Mouse (Mus musculus) T-helper 2 cell (primary cell): ENCODE data around the gene Gm20388.

Source experiments
- in situ Hi-C: fragments of 300-600 bp; cut with MboI, MseI; formaldehyde crosslinking; loops from one replicate; pipeline ENCODE4 v1.15.1; 2025; ENCODE audit warnings: high pct_unique_total_duplicates

Gene Gm20388

DNA sequence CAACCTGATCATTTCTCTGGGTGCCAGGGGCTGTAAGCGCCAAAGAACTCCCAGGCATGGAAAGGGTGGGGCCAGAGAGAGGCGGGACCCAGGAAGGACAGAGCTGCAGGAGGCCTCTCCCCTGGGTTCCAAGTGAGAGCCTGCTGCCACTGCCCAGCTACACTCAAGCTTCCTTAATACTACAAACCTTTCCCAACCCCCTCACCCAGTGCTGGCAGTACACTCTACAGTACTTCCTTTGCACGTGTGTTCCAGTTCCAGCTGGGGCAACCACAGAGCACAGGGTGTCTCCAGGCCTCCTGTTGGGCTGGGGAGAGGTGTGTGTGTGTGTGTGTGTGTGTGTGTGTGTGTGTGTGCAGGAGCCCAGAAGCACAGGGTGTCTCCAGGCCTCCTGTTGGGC is 374.4 kb downstream of the Gm20388 start:
- in situ Hi-C loops: no loop called here

DNA sequence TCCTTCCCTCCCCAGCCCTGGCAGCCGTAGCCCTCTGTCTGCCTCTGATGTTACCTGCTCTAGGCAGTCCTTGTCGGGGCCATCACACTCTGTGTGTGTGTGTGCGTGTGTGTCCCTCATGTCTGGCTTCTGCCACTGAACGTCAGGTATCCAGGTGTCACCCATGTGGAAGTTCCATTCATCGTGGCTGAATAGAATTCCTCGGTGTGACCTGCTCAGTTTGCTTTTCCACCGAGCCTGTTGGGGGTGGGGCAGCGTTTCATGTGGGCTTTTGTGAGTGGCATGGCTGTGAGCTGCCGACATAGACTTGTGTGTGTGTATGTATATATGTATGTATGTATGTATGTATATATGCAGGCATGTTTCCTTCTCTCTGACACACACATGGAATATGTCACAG is 375.2 kb downstream of the Gm20388 start:
- in situ Hi-C loops: no loop called here

DNA sequence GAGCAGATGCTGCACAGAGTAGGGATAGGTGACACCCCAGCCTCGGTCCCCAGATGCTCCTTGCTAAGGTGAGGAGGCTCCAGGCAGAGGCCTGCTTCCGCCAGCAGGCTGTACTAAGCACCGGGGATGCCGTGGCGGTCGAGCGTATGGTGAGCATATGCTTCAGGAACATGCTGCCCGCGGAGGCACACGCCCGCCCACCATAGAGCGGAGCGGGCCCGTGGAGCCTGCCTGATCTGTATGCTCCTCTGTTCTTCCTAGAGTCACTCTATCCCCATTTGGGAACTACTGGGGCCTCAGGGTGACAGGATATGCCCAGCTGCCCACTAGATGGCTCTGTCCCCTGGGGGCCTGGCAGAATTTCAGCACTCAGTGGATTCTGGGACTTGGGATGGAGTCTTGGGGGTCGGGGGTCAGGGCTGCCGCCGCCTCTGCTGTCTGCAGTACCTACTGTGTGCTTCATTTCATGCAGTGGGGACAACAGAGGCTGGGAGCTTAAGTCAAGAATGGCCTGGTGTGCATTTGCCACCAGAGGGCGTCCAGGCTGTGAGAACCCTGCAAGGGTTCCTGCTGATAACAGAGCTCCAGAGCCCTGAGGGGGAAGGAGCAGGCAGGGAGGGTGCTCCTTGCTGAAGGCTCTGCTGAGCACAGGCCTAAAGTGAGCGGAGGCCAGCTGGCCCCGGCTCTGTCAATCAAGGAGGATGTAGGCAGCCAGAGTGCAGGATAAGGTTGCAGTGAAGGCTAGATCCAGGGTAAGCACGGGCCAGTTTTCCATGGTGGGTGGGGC is 377.7 kb downstream of the Gm20388 start:
- in situ Hi-C loops: no loop called here

DNA sequence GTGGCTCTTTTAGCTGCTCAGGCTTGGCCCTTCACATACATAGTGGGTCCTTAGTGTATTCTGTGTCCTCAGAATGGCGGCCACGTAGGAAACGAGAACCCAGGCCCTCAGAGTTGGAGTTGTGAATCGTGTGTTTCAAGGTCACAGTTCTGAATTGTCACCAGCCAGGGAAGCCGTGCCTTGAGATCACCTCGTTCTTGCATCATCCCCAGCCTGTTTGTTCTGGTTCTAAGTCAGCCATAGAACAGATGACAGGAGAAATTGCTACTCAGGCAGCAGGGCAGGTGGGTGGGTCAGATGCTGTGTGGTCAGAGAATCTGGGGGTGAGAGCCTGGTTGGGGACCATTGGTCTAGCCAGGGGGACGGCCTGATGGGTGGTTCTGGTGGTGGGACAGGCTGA is 378.6 kb downstream of the Gm20388 start:
- in situ Hi-C loops: no loop called here

DNA sequence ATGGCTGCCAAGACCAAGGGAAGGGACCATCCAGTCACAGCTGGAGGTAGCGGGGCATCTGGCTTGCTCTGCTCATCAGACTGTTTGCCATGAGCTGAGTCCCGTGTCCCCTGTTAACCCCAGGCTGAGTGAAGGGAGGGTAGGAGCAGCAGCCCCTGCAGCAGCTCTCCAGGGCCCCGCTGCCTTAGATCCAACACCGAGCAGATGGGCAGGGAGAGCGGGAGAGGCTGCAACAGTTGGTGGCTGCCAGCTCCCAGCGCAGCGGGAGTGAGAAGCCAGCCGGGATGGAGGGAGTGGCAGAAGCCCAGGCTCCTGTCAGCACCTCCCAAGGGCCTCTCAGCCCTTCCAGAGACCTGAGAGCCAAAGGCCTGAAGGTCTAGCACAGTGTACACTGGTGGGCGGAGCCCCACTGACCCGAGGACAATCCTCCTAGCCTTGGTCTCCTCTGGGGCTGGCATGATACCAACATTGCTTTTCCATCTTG is 379.1 kb downstream of the Gm20388 start:
- in situ Hi-C loops: no loop called here

DNA sequence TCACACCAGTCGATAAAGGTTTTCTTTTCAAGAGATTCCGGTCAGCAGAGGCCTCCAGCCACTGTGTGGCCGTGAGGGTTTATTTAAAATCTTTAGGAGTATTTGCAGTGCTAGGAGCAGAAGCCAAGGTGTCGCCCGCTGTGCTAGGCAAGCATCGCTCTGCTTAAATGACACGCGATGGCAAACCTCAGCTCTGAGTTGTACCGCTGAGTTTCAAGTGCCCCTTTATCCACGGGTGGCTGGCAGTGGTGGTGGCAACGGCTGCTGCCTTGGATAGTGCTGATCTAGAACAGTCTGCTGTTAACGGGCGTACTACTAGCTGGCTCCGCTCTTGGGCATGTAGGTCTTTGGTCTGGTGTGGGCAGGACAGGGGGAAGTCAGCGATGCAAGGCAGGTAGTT is 380.0 kb downstream of the Gm20388 start:
- in situ Hi-C loops: no loop called here

DNA sequence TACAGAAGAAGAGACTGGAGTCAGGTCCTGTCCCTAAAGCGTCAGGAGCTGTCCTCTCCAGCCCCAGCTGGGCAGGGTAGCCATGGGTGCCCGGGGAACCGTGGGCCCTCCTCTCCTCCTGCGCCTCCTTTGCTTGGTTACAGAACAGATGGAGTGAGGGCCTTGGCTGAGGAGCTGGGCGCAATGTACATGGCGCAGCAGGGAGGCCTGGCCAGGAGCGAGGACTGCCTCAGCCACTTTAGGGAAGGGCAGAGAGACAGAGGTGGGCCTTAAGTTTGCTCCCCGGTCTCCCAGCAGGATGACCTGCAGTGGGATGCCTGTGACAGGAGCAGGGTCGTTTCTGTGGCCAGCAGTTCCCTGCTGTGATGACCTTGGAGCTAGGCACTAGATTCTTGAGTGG is 381.0 kb downstream of the Gm20388 start:
- in situ Hi-C loops: no loop called here

DNA sequence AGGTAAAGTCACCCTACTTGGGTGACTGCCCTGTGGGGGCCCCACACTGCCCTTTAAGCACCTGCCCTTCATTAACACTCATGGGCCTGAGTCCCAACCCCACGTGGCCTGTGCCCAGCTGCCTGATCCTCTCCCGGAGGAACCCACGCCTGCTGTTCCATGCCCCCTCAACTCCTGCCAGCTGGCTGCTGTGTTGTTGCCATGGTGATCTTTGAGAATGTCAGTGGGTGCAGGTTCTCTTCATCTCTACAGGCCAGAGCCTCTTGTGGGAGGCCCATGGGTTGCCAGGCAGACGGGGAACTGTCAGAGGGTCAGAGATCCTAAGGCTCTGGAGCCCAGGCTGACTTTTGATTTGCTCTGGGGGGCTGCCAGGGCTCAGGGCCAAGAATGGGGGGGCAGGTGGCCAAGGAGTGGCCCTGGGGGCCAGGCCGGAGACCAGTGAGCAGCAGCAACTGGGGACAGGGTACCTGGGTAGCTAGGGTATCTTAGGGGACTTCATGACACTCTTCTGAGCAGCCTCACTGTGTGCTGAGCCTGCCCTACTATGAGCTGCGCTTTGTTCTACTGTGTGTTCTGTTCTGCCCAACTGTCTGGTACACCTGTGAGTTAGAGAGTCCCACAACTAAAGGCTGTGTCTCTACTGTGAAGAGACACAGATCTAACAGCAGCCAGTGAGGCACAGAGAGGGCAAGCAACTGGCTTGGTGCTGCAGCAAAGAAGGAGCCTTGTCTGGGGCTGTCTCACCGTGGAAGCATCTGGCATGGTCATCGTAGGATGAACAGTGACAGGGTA is 381.9 kb downstream of the Gm20388 start:
- in situ Hi-C loops: no loop called here

DNA sequence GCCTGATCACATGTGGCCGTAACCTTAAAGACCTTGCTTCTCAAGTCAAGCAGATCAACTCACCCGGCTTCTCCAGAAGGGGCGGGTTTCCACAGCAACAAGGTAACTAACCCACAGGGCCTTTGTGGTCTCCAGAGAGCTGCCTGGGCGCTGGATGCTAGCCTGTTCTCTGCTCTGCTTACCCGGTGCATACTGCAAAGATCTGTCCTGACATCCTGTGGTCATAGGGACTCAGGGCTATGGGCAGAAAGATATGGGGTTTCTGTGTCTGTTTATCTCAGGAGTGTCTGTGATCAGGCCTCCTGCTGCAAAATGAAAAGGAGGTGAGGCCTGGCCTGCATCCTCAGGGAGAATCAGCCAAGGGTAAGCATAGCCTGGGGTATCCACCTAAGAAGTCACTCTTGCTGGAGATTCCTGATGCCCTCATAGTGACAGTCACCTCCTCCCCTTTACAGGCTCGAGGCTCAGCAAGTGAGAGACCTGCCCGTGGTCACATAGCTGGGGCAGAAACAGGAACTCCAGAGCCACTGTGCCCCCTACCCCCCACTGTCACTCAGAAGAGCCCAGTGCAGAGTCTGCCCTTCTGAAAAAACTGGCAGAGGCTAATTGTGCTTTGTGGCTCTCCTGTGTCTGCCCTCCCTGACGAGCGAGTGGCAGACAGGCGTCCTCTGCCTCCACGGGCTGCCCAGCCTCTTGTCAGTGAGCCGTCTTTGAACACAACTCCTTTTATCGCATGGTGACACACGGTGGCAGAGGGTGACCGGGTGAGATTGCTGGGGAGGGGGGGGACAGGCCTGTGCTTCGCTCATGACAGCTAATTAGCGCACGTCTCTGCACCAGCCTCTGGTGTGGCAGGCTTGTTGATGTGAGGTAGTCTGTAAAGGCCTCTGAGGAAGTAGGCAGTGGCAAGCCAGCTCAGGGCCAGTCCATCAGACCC is 383.0 kb downstream of the Gm20388 start:
- in situ Hi-C loops: no loop called here

DNA sequence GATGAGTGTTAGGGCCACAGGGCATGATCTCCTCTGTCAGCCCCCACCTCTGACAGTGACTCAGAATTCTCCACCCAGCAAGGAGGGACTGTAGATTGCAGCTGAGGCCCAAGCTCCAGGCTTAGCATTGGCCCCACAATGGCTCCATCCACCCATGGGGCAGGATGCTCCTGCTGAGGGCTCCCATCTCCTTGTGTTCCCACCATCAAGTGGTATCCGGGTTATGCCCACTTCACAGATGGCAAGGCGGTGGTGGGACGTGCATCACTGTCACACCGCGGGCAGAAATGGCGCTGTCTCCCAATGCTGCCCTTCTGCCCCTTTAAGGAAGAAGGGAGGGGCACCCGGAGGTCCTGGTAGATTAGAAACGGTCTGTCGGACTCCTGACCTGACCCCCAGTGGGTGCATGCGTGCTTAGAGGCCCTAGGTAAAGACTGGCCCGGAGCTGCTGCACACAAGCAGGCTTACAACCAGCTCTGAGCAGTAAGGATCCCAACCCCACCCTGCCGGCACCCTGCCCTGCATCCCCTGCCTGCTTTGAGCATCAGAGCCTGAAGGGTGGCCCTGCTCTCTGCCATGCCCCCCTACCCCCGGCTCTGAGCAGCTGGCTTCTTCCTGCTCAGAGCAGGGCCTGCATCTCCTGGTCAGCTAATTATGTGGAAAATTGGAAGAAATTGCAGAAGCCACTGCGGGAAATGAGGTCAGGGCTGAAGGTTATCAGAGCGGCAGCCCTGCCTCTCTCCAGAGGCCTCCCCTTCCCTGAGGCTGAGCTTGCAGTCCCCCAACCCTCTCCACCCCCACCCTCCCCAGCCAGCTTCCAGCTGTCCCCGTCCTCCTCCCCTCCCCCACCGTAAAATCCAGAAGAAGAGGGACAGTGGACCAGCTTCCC is 384.6 kb downstream of the Gm20388 start:
- in situ Hi-C loops: no loop called here

DNA sequence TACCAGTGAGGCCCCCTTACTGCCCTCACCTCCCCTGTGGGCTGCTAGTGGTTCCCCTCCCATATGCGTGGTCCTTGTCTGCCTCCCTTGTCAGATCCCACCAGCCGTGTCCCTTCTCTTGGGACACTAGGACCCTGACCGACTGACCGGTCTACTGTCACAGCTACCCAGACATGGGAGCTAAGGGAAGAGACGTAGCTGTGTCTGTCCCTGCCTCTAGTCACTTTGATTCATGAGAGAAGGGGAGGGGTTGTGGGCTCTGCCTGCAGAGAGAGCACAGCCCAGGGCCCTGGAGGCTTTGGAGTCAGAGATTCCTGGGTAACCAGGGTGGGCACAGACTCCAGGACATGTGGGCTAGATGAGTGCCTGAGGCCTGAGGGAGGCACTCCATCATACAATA is 386.4 kb downstream of the Gm20388 start:
- in situ Hi-C loops: no loop called here

DNA sequence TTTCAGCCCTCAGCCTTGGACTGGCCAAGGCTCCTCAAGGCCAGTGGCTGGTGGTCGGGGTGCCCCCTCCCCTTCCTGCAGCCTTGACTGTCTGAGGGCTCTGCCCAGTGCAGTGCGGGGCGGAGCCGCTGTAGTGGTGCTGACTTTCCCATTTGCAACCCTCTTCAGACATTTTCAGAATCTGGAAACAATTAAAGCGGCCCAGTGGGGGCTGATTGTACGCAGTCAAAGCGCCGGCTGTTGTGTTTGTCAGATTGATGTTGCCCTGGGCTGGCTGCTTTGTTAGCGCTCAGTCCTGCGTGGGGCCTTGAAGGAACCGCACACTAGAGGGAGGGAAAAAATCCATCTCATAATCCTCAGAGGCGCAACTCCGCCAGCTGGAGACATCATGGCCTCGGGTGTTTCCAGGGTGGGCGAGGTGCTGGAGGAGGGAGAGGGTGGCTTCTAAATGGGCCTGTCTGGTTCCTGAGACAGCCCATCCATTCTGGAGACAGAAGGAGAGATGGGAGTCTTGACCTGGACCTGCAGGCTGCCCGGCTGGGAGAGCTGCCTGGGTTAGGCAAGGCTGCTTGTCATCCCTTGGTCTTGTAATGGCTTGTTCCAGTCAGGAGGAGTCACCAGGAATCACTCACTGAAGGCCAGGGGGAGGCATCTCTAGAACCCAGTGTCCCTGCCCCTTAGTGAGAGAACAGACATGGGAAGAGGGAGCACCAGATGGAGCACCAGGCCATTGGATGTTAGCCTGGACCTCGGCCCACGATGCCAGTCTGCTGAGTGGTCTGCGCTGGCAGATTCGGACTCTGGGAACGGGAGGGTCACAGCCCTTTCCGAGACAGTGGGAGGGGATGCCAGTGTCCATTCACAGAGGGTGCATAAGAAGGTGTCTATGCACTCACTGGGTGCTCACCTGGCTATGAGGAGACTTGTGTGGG is 388.2 kb downstream of the Gm20388 start:
- in situ Hi-C loops: no loop called here

DNA sequence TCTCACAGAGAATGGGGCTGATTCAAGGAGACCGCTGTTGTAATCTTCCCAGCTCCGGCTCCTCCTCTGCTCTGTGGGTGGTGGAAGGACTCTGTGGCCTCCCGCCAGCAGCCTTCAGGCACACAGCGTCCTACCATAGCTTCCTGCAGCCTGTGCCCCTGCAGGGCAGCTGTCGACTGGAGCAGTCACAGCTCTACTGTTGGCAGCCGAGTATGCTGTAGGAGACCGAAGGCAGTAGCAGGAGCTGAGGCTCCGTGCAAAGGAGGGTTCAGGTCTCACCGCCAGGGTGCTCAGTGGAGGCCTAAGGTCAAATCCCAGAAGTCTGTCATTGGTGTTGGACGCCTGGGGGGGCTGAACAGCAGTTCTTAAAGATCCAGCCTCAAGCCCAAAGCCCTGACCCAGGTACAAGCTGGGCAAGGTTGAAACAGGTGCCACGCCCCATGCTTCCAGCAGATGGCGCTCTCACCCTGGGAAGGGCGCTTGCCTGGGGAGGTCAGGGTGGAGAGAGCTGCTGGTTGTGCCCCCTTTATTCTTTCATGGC is 390.0 kb downstream of the Gm20388 start:
- in situ Hi-C loops: no loop called here

DNA sequence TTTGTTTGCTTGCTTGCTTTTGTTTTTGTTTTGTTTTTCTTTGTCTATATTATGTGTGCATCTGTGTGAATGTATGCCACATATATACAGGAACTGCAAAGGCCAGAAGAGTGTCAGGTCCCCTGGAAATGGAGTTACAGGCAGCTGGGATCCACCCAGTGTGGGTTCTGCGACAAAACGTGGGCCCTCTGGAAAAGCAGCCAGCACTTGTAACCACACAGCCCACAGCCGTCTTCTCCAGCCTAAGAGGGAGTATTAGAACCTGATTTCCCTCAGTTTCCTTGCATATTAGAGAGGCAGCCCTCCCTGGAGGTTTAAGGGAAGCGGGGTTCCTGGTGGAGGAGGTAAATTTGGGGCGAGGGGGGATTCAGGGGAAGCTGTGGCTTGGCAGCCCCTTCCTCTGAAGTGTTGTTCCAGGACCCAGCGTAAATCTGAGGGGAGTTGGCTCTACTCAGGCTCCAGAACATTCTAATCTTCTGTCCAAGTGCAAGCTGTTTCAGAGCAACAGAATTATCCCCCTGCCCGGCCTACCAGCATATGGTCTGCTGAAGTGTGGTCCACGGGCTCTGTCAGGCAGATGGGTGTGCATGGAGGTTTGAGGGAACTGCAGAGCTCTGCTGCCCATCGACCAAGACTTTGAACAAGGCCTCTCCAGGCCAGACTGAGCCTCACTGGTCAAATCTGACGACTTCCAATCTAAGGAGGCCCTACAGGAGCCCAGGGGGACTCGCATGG is 392.5 kb downstream of the Gm20388 start:
- in situ Hi-C loops: no loop called here

DNA sequence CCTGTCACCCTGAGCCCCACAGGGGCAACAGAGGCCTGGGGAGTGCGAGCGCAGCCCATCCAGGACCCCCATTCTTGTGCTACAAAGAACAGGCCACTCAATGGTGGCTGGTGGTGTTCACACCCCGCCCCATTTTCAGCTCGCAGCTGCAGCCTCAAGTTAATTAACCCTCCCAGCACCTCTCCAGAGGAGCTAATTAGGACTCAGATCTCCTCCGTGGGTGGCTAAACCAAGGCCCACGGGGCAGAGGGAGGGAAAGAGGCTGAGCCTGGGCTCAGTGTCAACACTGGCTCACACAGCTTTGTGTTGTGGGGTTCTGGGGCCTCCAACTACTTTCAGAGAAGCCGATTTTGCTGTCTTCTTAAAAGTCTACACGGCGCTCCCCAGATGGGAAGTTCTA is 393.5 kb downstream of the Gm20388 start:
- in situ Hi-C loops: no loop called here

DNA sequence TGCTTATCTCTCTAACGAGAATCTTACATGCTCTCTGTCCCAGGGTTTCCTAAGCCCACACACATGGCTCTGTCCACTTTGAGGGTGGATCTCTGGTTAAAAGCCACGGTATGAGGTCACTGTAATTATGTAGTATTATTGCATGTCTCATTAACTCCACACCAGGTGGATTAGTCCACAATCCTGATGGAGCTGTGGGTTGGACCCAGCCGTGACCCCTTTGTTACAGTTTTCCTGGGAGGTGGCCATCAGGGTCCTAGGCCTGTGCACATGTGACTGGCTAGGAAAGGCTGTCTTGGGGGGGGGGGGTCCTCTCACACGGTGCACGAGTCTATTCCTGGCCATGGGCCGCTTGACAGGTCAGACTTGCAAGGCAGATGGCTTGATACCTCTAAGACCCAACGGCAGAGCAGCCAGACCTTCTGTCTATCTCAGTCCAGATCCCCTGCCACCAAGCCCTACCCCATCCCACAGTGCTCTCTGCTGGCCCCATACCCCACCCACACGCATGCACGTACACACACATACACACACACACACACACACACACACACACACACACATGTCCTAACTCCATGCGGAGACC is 395.3 kb downstream of the Gm20388 start:
- in situ Hi-C loops: no loop called here

DNA sequence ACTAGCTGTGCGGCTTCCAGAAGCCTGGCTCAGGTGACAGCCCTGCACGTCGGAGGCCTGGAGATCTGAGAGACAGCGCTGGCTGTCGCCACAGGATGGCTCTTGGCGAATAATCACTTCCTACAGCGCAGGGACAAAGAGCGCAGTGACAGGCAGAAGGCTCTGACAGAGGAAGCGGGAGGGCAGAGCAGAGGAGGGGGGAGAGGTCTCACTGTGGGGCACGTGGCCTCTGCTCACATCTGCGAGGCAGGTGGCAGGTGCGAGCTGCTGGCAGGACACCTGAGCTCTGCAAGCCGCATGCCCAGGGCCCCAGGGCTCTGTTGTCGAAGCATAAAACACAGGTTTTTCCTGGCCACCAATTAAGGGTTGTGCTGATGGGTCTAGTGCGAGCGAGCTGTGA is 396.5 kb downstream of the Gm20388 start:
- in situ Hi-C loops: no loop called here

DNA sequence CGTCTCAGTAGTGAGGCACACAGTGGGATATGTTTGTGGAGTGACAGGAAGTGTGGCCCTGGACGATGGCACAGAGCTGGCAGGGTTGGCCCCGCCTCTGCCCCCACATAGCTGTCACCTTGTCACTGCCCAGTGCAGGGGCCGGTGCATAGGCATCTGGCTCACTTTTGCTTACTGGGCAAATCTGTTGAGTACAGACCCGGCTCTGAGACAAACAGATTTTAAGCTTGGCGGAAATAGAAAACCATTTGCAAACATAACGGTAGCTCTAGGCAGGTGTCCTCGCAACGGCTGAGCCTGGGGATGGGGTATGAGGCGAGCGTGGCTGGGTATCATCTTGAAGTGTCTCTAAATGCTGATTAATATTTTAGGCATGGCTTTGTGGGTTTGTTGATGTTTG is 396.9 kb downstream of the Gm20388 start:
- in situ Hi-C loops: no loop called here
